Mouse (Mus musculus) midbrain, embryonic 13.5 days (tissue): ENCODE measurements around the gene Hist1h3h. TPM values are rescaled to one million over a fixed set of nuclear protein-coding genes. Genes with fewer than 3 reads are reported as not detected.
"Not testable (repeated sequence)": the region's sequence is repeated elsewhere in the genome, so short reads cannot be mapped to it uniquely, and the experiment has no call there.

Source experiments
- ATAC-seq: fragments of 200-750 bp; cut with Nextera tagmentation; 2 replicates; pipeline ENCODE4 v1.8.0; 2017; ENCODE audit warnings: mild to moderate bottlenecking, moderate TSS enrichment, moderate library complexity
- H3K27ac ChIP-seq: fragments of 300-500 bp; sonication (generic); 2 replicates; pipeline ENCODE4 v1.5.1; 2015; ENCODE audit warnings: inconsistent platforms, mild to moderate bottlenecking, moderate library complexity
- H3K27me3 ChIP-seq: fragments of 300-500 bp; sonication (generic); 2 replicates; pipeline ENCODE4 v1.6.1; 2015; ENCODE audit warnings: mild to moderate bottlenecking, inconsistent platforms
- H3K36me3 ChIP-seq: fragments of 300-500 bp; sonication (generic); 2 replicates; pipeline ENCODE4 v1.6.1; 2015; ENCODE audit warnings: mild to moderate bottlenecking, inconsistent platforms
- H3K4me1 ChIP-seq: fragments of 300-500 bp; sonication (generic); replicated peaks from 2 replicates; pipeline ENCODE4 v1.6.1; 2015; ENCODE audit warnings: inconsistent platforms
- H3K4me2 ChIP-seq: fragments of 300-500 bp; sonication (generic); replicated peaks from 2 replicates; pipeline ENCODE4 v1.6.1; 2015; ENCODE audit warnings: moderate library complexity, mild to moderate bottlenecking, inconsistent platforms
- H3K4me3 ChIP-seq: fragments of 300-500 bp; sonication (generic); replicated peaks from 2 replicates; pipeline ENCODE4 v1.5.1; 2015; ENCODE audit warnings: mild to moderate bottlenecking, inconsistent platforms
- H3K9ac ChIP-seq: fragments of 300-500 bp; sonication (generic); replicated peaks from 2 replicates; pipeline ENCODE4 v1.6.1; 2015; ENCODE audit warnings: mild to moderate bottlenecking, inconsistent platforms
- H3K9me3 ChIP-seq: fragments of 300-500 bp; sonication (generic); 2 replicates; pipeline ENCODE4 v1.6.1; 2016; ENCODE audit warnings: mild to moderate bottlenecking, inconsistent platforms
- WGBS: fragments of 180-500 bp; shearing (Covaris S2); methylation state at CpG from one replicate; pipeline ENCODE4 v1.1.7; 2015; 5-methylcytosine and 5-hydroxymethylcytosine counted together
- microRNA-seq: library from miRNA; unstranded; fragments of <30 nt; microRNA quantifications from one replicate; pipeline ENCODE4, GENCODE M21; 2016
- polyA plus RNA-seq: library from polyadenylated mRNA; unstranded; fragments of >200 nt; fragmentation: Nextera tagmentation; extraction: Ambion mirVana; gene quantifications from 2 replicates; pipeline ENCODE4 v1.2.1, GENCODE M21; 2015

Hist1h3h gene
- polyA plus RNA-seq, 1 experiment from 2014 or later: 10.8 TPM

DNA sequence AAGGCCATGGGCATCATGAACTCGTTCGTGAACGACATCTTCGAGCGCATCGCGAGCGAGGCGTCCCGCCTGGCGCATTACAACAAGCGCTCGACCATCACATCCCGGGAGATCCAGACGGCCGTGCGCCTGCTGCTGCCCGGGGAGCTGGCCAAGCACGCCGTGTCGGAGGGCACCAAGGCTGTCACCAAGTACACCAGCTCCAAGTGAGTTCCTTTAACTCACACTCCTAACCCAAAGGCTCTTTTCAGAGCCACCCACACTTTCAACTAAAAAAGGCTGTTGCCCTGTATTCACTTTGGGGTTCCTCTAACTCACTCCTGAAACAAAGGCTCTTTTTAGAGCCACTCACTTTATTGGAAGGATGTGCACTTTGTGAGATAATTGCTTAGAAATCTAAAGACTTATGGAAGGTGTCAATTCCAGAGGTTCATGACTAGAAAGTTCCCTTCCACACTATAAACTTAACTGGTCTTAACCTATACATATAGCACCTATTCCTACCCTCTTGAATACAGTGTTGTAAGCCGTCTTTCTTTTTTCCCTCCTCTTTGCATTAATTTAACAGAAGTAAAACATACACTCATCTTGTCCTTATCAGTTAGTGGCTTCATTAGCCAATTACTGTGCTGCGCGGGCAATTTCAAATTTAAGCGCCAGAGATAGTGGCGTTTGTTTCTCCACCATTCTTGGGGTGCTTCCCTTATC lies 37.0 kb downstream of the Hist1h3h start:
- peak overlapping the region; percentile 43 for H3K4me3 ChIP-seq
- peak overlapping the region; percentile 66 for H3K9ac ChIP-seq
- not testable (repeated sequence) for H3K9me3 ChIP-seq, H3K27me3 ChIP-seq, H3K36me3 ChIP-seq
- H3K4me2 ChIP-seq: peak overlapping the region; percentile 76
- H3K4me1 ChIP-seq: peaks cover 26% of the 10 kb centered on the region
- peak overlapping the region; percentile 95 for H3K27ac ChIP-seq
- WGBS: under 1% methylated on average over 18 of the region's 26 CpGs
- peak; percentile 0; the same call in 1 of the 2 replicates for ATAC-seq

DNA sequence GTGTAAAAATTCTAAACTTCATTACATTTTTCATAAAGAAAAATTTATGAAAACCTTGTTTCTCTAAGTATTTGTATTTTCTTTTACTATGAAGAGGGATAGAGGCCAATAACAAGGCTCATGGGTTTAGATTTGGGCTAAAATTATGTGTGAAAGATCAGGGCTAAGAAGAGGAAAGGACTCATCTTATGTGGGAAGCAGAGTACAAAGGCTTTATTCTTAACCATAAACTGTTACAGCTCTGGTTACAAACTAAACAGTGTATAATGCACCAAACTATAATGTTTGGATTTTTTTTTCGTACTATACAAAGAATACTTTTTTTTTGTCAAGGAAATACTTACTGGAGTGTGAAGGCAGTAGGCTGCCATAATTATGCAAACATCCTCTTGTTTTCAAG lies 38.2 kb downstream of the Hist1h3h start:
- no peaks in the 10 kb centered on the region for H3K36me3 ChIP-seq
- no peaks in the 10 kb centered on the region for H3K9me3 ChIP-seq
- peaks cover 23% of the 10 kb centered on the region for H3K4me1 ChIP-seq
- no peak overlapping the region for H3K9ac ChIP-seq
- no peak overlapping the region for H3K27ac ChIP-seq
- no peak overlapping the region for H3K4me3 ChIP-seq
- H3K4me2 ChIP-seq: no peak overlapping the region
- H3K27me3 ChIP-seq: no peaks in the 10 kb centered on the region
- WGBS: 69% methylated on average over 1 of the region's 1 CpGs
- ATAC-seq: no peak

Small RNAs within 50 kb of the gene (microRNA-seq; reads per million reads assigned to microRNA genes)
- gene Gm44357 (not detected), gene Gm44367 (not detected), gene Gm44454 (not detected)

Other genes with a start within 250 kb of the Hist1h3h start
- 3.8 and 4.1 TPM in 2 replicates for gene Nkapl, start 249.2 kb upstream of the Hist1h3h start, polyA plus RNA-seq
- 9.4 and 9.5 TPM in 2 replicates for gene Zkscan4, start 238.8 kb upstream of the Hist1h3h start, polyA plus RNA-seq
- 3.7 TPM in 1 of 2 replicates, not detected in the other for gene Gm10065, start 238.2 kb upstream of the Hist1h3h start, polyA plus RNA-seq
- gene AK157302, start 222.4 kb upstream of the Hist1h3h start, polyA plus RNA-seq: 0.46 and 0.57 TPM in 2 replicates
- gene Gm11273, start 216.2 kb upstream of the Hist1h3h start, polyA plus RNA-seq: 5.9 and 7.4 TPM in 2 replicates
- gene Zkscan8, start 186.5 kb upstream of the Hist1h3h start, polyA plus RNA-seq: 6.7 and 7.1 TPM in 2 replicates
- gene Olfr1366, start 174.9 kb upstream of the Hist1h3h start, polyA plus RNA-seq: 0.17 and 0.23 TPM in 2 replicates
- gene Olfr1535, start 157.8 kb upstream of the Hist1h3h start, polyA plus RNA-seq: 0.05 TPM in 1 of 2 replicates, not detected in the other
- not detected in 2 replicates for gene Olfr1364, start 135.9 kb upstream of the Hist1h3h start, polyA plus RNA-seq
- gene Olfr1362, start 103.6 kb upstream of the Hist1h3h start, polyA plus RNA-seq: not detected in 2 replicates
- 0.05 TPM in 1 of 2 replicates, not detected in the other for gene Olfr11, start 75.1 kb upstream of the Hist1h3h start, polyA plus RNA-seq
- not detected in 2 replicates for gene Olfr1361, start 54.3 kb upstream of the Hist1h3h start, polyA plus RNA-seq
- gene Olfr1360, start 40.3 kb upstream of the Hist1h3h start, polyA plus RNA-seq: not detected in 2 replicates
- gene Olfr1359, start 19.5 kb upstream of the Hist1h3h start, polyA plus RNA-seq: not detected in 2 replicates
- gene Hist1h2bl, start 1.5 kb upstream of the Hist1h3h start, polyA plus RNA-seq: 1.8 TPM in 1 of 2 replicates, not detected in the other
- gene Hist1h2ai, start 1.2 kb upstream of the Hist1h3h start, polyA plus RNA-seq: 12.9 and 37.4 TPM in 2 replicates
- gene Hist1h2bm, start 4.4 kb downstream of the Hist1h3h start, polyA plus RNA-seq: 3.7 and 4.2 TPM in 2 replicates
- 0.82 and 1.0 TPM in 2 replicates for gene Hist1h4j, start 17.4 kb downstream of the Hist1h3h start, polyA plus RNA-seq
- 1.1 and 3.0 TPM in 2 replicates for gene Hist1h4k, start 32.8 kb downstream of the Hist1h3h start, polyA plus RNA-seq
- gene Hist1h2ak, start 36.2 kb downstream of the Hist1h3h start, polyA plus RNA-seq: 22.2 and 26.2 TPM in 2 replicates
- gene Hist1h2bn, start 36.5 kb downstream of the Hist1h3h start, polyA plus RNA-seq: 2.5 and 6.7 TPM in 2 replicates
- 11.8 and 15.6 TPM in 2 replicates for gene Hist1h1b, start 63.0 kb downstream of the Hist1h3h start, polyA plus RNA-seq
- 79.2 and 91.2 TPM in 2 replicates for gene Hist1h3i, start 65.7 kb downstream of the Hist1h3h start, polyA plus RNA-seq
- 8.5 TPM in 1 of 2 replicates, not detected in the other for gene Hist1h2an, start 69.6 kb downstream of the Hist1h3h start, polyA plus RNA-seq
- 0.66 and 1.7 TPM in 2 replicates for gene Hist1h2bp, start 69.8 kb downstream of the Hist1h3h start, polyA plus RNA-seq
- gene Hist1h2bq, start 92.5 kb downstream of the Hist1h3h start, polyA plus RNA-seq: 11.1 and 13.1 TPM in 2 replicates
- gene Hist1h2ao, start 92.8 kb downstream of the Hist1h3h start, polyA plus RNA-seq: not detected in 2 replicates
- not detected in 2 replicates for gene Hist1h4m, start 94.1 kb downstream of the Hist1h3h start, polyA plus RNA-seq
- 11.0 and 11.2 TPM in 2 replicates for gene Hist1h4n, start 114.5 kb downstream of the Hist1h3h start, polyA plus RNA-seq
- gene Hist1h2ap, start 115.8 kb downstream of the Hist1h3h start, polyA plus RNA-seq: 1,729 and 1,932 TPM in 2 replicates
- gene Hist1h2br, start 116.1 kb downstream of the Hist1h3h start, polyA plus RNA-seq: 11.3 and 12.2 TPM in 2 replicates
- gene Zfp184, start 227.4 kb downstream of the Hist1h3h start, polyA plus RNA-seq: 20.5 and 22.3 TPM in 2 replicates